Mouse (Mus musculus): ENCODE data around the gene Nhlh1. TPM values are rescaled to one million over a fixed set of nuclear protein-coding genes. Genes with fewer than 3 reads are reported as not detected.

The Nhlh1 gene
- polyA plus RNA-seq, 1 experiment: 0.05 TPM

DNA sequence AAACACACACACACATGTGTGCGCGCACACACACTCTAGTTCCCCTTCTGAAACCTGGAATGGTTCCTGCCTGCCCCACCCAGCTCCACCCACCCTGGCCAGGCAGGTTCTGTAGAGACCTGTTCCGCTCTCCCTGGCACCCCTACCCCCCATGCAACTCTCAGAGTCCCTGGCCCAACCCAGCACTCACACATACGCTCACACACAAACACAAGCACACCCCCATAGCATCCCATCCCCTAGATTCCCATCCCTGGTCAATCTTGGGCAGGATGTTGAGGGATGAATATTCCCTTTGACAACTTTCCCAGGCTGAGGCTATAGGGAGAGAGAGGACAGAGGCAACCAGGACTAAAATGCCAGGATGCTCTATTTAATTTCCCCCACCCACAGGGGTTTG is 38.0 kb downstream of the Nhlh1 start:
- Histone ChIP-seq H3K4me3 (replicated peaks; ENCODE audit: extremely low read depth, low read depth, low read length) (no peak overlapping the region), H3K4me1 (ENCODE audit: control insufficient read depth, insufficient read depth, low read length) (peaks cover 10% of the 10 kb centered on the region)
- no peak for DNase-seq
- 55% methylated on average over 4 of the region's 4 CpGs for WGBS
- TF ChIP-seq POLR2A (IDR thresholded peaks at IDR 0.05; ENCODE audit: borderline replicate concordance, extremely low read depth, low read depth, low read length): no peak
- TF ChIP-seq CTCF (IDR thresholded peaks at IDR 0.05; ENCODE audit: insufficient read depth, low read length): no peak

DNA sequence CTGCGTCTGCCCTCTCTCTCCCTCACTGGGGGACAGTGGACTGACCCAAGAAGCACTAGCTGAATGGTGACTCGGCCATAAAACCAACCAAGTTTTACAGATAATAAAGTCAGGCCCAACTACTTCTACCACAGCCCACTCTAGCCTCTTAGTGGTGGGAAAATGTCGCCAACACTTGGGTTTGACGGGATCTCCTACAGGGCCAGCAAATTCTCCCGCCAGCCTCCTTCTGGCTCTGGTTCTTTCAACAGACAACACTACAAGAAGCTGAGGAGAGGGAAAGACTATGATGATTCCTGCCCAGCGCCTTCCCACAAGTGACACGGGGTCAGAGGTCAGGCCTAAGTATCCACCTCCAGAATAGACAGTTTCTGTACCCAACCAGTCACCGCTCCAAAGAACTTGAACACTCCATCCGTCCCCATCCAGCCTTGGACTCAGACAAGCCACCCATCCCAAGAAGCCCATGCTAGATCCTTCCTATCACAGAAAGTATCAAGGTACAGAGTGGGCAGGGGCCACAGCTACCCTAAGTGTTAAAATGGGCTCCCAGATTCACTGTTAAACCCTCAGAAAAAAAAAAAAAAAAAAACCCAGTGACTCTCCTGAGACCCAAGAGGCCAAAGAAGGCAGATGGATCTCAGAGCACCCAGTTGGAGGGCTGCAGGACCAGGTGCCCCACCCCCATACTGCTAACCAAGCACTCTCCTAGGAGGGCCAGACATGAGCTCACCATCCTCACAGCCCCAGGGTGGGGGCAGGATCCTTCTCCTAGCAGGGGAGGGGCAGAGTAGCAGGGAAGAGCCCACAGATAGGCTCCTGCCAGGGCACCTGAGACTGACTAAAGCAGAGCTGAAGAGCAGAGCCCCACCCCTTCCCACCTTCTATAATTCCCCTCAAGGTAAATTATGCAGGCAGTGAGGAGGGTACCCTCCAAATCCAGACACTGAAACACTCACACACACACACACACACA is 38.7 kb downstream of the Nhlh1 start:
- no peak for DNase-seq
- no peak for TF ChIP-seq CTCF (IDR thresholded peaks at IDR 0.05; ENCODE audit: insufficient read depth, low read length)
- no peak for TF ChIP-seq POLR2A (IDR thresholded peaks at IDR 0.05; ENCODE audit: borderline replicate concordance, extremely low read depth, low read depth, low read length)
- 94% methylated on average over 9 of the region's 9 CpGs for WGBS
- H3K4me1 ChIP-seq (ENCODE audit: control insufficient read depth, insufficient read depth, low read length): peaks cover 10% of the 10 kb centered on the region
- H3K4me3 ChIP-seq (replicated peaks; ENCODE audit: extremely low read depth, low read depth, low read length): no peak overlapping the region

DNA sequence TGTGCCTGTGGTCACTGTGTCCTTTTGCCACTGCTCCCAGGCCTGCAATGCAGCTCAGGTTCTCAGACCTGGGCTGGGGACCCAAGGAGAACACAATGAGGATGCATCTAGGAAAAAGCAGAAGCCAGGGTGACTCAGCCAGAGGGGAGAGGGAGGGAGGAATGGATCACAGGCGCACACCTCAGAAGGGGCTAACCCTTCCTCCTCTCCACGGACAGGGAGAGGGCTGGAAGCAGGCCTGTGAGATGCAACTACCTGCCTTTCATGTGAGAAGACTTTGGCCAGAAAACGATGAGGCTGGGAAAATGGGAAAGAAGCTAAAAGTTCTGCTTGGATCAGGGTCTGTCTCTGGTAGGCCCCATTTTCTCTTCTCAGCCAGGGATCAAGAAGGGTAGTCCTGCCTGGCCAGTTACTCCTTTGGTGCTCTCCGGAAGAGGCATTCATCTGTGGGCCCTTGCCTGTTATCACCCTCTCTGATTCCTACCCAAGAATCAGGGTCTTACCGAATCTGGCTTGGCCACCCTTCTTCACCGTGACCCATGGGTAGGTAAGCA is 39.8 kb downstream of the Nhlh1 start:
- Histone ChIP-seq H3K4me3 (replicated peaks; ENCODE audit: extremely low read depth, low read depth, low read length) (no peak overlapping the region), H3K4me1 (ENCODE audit: control insufficient read depth, insufficient read depth, low read length) (peaks cover 10% of the 10 kb centered on the region)
- no peak for TF ChIP-seq POLR2A (IDR thresholded peaks at IDR 0.05; ENCODE audit: borderline replicate concordance, extremely low read depth, low read depth, low read length)
- TF ChIP-seq CTCF (IDR thresholded peaks at IDR 0.05; ENCODE audit: insufficient read depth, low read length): no peak
- WGBS: 87% methylated on average over 6 of the region's 6 CpGs
- no peak for DNase-seq

DNA sequence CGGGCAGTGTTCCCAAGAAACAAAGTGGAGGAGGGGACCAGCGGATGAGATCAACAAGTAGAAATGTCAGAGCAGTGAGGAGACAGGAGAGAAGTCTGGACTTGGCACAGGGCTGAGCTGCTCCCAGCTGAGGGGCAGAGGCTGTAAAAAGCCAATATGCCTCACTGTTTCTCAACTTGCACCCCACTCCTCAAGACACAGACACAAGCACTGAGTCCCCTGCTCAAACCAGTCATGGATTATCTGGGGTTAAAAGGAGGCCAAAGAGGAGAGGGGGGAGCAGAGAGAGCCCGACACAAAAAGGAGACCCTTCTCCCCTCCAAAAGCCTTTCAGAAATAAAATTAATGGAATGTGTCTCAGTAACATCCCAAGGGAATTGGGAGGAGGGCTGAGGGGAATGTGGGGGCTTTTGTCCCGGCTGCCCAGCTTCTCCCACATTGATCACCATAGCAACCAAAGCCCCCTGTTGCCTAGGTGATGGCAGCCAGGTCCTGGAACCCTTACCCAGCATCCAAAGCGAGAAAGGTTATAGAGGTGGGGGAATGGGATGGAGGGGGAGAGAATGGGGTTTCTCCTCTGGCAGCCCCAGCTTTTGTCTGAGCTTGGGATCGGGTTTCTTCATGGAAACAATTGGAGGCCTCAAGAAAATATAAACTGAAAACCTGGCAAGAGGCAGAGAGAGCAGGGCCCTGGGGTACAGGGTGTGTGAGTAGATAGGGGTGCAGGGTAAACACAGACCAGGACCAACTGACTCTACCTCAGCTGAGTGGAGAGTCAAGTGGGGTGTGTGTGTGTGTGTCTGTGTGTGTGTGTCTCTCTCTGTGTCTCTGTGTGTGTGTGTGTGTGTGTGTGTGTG is 40.5 kb downstream of the Nhlh1 start:
- no peak for TF ChIP-seq CTCF (IDR thresholded peaks at IDR 0.05; ENCODE audit: insufficient read depth, low read length)
- TF ChIP-seq POLR2A (IDR thresholded peaks at IDR 0.05; ENCODE audit: borderline replicate concordance, extremely low read depth, low read depth, low read length): no peak
- Histone ChIP-seq H3K4me1 (ENCODE audit: control insufficient read depth, insufficient read depth, low read length) (peaks cover 10% of the 10 kb centered on the region), H3K4me3 (replicated peaks; ENCODE audit: extremely low read depth, low read depth, low read length) (no peak overlapping the region)
- 60% methylated on average over 6 of the region's 6 CpGs for WGBS
- DNase-seq: no peak

DNA sequence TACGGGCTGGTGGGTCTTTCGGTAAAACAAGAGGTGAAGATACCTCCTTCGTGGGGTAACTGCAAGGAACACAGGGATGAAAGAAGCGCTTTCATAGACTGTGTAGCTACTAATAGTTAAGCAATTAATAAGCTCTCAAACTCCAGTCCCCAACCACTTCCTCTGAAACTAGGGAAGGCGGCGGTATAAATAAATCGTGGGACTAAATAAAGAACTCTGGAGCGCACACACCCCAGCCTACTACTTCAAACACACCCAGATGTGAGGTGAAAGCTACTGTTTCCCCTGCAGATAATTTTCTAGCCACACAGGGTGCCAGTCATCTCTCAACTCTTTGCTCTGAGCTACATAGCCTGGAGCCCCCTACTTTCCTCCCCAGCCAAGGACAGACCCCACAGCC is 41.3 kb downstream of the Nhlh1 start:
- TF ChIP-seq CTCF (IDR thresholded peaks at IDR 0.05; ENCODE audit: insufficient read depth, low read length): no peak
- TF ChIP-seq POLR2A (IDR thresholded peaks at IDR 0.05; ENCODE audit: borderline replicate concordance, extremely low read depth, low read depth, low read length): no peak
- DNase-seq: no peak
- 30% methylated on average over 8 of the region's 8 CpGs for WGBS
- no peak overlapping the region for H3K4me3 ChIP-seq (replicated peaks; ENCODE audit: extremely low read depth, low read depth, low read length)
- peaks cover 10% of the 10 kb centered on the region for H3K4me1 ChIP-seq (ENCODE audit: control insufficient read depth, insufficient read depth, low read length)

DNA sequence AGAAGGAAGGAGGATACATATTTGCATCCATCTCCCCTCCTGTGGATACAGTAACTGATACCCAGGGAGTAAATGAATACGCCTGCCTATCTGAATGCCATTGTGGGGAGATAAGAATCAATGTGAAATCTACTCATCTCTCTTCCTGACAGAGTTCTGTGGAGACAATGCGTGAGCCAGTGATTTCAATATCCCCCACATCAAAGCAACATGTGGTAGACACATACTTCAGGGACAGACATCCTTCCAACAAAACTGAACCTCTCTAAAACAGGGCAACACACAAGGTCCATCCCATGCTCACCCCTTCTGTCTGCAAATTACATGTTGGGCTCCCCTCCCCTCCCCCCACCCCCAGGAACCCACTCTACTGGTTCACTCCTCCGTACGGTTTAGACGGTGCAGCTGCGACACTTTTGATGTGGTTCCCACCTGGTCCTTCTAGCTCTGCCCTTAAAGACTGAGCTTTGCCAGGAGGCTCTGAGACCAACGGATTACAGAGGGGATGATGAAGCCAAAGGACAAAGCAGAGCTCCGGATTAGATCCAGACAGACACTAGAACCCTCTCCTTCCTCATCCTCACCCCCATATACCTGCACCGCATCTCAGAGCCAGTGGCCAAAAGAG is 41.9 kb downstream of the Nhlh1 start:
- peaks cover 10% of the 10 kb centered on the region for H3K4me1 ChIP-seq (ENCODE audit: control insufficient read depth, insufficient read depth, low read length)
- 55% methylated on average over 9 of the region's 9 CpGs for WGBS
- TF ChIP-seq CTCF (IDR thresholded peaks at IDR 0.05; ENCODE audit: insufficient read depth, low read length): no peak
- TF ChIP-seq POLR2A (IDR thresholded peaks at IDR 0.05; ENCODE audit: borderline replicate concordance, extremely low read depth, low read depth, low read length): no peak
- DNase-seq: no peak
- H3K4me3 ChIP-seq (replicated peaks; ENCODE audit: extremely low read depth, low read depth, low read length): no peak overlapping the region

DNA sequence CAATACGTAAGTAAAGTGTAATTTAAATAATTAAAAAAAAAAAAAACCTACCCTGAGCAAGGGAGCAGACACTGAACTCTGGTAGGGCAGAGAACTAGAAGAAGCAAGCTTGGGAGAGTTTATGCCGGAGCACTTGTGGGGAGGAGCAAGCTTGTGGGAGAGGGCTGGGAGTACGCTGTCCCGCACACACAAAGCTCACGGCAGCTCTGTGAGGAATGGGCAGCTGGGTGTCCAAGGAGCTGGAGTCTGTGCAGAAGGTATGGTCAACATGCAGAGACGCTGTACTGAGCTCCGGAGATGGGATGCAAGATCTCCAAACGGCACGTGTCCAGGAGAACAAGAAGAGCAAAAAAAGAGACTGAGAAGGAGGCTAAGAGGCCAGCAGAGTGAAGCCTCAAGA is 42.6 kb downstream of the Nhlh1 start:
- H3K4me3 ChIP-seq (replicated peaks; ENCODE audit: extremely low read depth, low read depth, low read length): no peak overlapping the region
- 88% methylated on average over 9 of the region's 9 CpGs for WGBS
- DNase-seq: no peak
- no peak for TF ChIP-seq CTCF (IDR thresholded peaks at IDR 0.05; ENCODE audit: insufficient read depth, low read length)
- no peak for TF ChIP-seq POLR2A (IDR thresholded peaks at IDR 0.05; ENCODE audit: borderline replicate concordance, extremely low read depth, low read depth, low read length)
- peaks cover 10% of the 10 kb centered on the region for H3K4me1 ChIP-seq (ENCODE audit: control insufficient read depth, insufficient read depth, low read length)

DNA sequence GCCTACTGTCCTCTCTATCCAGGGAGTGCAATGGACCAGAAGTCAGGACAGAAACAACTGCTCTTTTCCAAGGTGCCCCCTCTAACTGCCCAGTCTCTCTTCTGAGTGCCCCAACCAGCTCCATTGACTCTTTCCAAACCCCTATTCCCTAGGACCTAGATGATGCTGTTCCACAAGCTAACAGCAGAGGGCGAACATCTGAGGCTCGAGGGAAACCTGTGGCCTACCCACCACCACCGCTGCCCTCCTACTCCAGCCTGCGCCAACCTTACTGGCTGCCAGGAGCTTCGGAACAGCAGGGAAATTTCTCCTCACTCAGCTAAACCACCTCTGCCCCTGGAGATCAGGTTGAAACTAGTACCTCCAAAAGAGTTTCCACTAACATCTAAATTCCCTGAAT is 45.3 kb downstream of the Nhlh1 start:
- H3K4me3 ChIP-seq (replicated peaks; ENCODE audit: extremely low read depth, low read depth, low read length): no peak overlapping the region
- peak; percentile 63 for DNase-seq
- 13% methylated on average over 5 of the region's 5 CpGs for WGBS
- H3K4me1 ChIP-seq (ENCODE audit: control insufficient read depth, insufficient read depth, low read length): peaks cover 10% of the 10 kb centered on the region
- TF ChIP-seq CTCF (IDR thresholded peaks at IDR 0.05; ENCODE audit: insufficient read depth, low read length) (peak; percentile 72), POLR2A (IDR thresholded peaks at IDR 0.05; ENCODE audit: borderline replicate concordance, extremely low read depth, low read depth, low read length) (no peak)
